Mouse (Mus musculus): ENCODE measurements around the gene Dhcr7.

DNA sequence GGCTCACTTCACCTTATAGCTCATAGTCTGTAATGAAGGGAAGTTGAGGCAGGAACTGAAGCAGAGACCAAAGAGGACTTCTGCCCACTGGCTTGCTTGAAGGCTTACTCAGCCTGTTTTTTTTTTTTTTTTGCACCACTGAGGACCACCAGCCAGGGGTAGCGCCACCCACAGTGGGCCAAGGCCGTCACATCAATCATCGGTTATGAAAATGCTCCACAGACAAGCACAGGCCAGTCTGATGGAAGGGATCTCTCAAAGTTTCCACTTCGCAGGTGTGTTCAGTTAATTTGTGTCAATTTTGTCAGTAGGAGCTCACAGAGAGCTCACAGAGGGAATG lies 291 bp downstream of the Dhcr7 start:
- TF ChIP-seq CTCF (IDR thresholded peaks at IDR 0.05; ENCODE audit: low read depth, low read length) (no peak), POLR2A (IDR thresholded peaks at IDR 0.05; ENCODE audit: extremely low read depth, insufficient read depth, low read length) (no peak)

Measured in liver, adult 2 months (tissue).